Comparison of ENCODE assay signal across 31 mouse cellular contexts in the genomic region with DNA sequence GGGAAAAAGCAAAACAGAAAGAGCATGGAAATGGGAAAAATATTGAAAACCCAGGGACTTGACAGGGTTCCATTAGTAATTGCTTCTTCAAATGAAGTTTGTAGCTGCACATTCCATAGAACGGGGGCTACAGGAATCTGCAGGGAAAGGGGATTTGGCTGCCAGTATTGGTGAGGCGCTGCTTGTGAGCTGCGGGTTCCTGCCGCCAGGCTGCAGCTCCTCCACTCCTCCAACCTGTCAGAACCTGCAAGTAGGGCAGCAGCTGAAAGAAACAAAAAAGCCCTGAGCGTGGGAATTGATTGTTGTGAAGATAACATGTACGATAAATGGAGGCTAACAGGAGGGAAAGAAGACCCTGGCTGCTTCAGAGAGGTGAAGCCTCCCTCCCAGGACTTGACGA. TPM values are rescaled to one million over a fixed set of nuclear protein-coding genes. Genes with fewer than 3 reads are reported as not detected.
DNase-seq lines count a peak whose midpoint lies in the region; ATAC-seq and TF ChIP-seq lines count a peak whose summit lies in the region.
"Had no signal": no experiment of that assay in that cellular context is flagged by ENCODE, and none has a peak within 500 bp of the region (broad histone marks: within the 10 kb centered on the region; RNA-seq: fewer than 3 reads in every experiment).

No protein-coding gene starts in this region.

- no peaks in the 10 kb centered on the region for H3K4me1 ChIP-seq in limb, embryonic 14.5 days (ENCODE audit: control insufficient read depth, insufficient read depth, low read length)
- H3K4me1 ChIP-seq in limb, embryonic 10.5 days = peaks cover 4% of the 10 kb centered on the region; the same call in 1 of the 2 replicates
- H3K4me1 ChIP-seq in embryonic facial prominence, embryonic 14.5 days (ENCODE audit: control insufficient read depth, insufficient read depth, low read length) = no peaks in the 10 kb centered on the region
- peaks cover 2% of the 10 kb centered on the region; the same call in 1 of the 2 replicates for H3K4me1 ChIP-seq in stomach, embryonic 16.5 days (ENCODE audit: control insufficient read depth, insufficient read depth, low read length)
- H3K4me1 ChIP-seq: heart, embryonic 13.5 days had no signal

- TF ChIP-seq POLR2A in limb, embryonic 14.5 days (IDR thresholded peaks at IDR 0.05; ENCODE audit: borderline replicate concordance, extremely low read depth, insufficient read depth, insufficient read length) = no peak

- H3K27me3 ChIP-seq in limb, embryonic 14.5 days (ENCODE audit: control insufficient read depth, insufficient read depth, low read length) = no peaks in the 10 kb centered on the region
- no peaks in the 10 kb centered on the region for H3K27me3 ChIP-seq in limb, embryonic 10.5 days (ENCODE audit: low read depth, poor library complexity, severe bottlenecking)
- H3K27me3 ChIP-seq in embryonic facial prominence, embryonic 14.5 days (replicated peaks; ENCODE audit: control insufficient read depth, insufficient read depth, low read length) = no peaks in the 10 kb centered on the region
- no peaks in the 10 kb centered on the region for H3K27me3 ChIP-seq in stomach, embryonic 16.5 days (ENCODE audit: control insufficient read depth, insufficient read depth, low read length)
- H3K27me3 ChIP-seq: forebrain, embryonic 12.5 days; neural tube, embryonic 15.5 days had no signal

- no peak overlapping the region for H3K9ac ChIP-seq in limb, embryonic 14.5 days (ENCODE audit: low read depth, low read length, severe bottlenecking)
- H3K9ac ChIP-seq in embryonic facial prominence, embryonic 14.5 days (ENCODE audit: low read depth, low read length) = no peak overlapping the region
- H3K9ac ChIP-seq in stomach, embryonic 16.5 days (ENCODE audit: low read length) = no peak overlapping the region
- H3K9ac ChIP-seq: forebrain, embryonic 12.5 days; heart, embryonic 13.5 days; hindbrain, embryonic 14.5 days; liver, embryonic 14.5 days; neural tube, embryonic 15.5 days had no signal

- DNase-seq in cerebellum, adult 18-20 months = peak; percentile 5 to 13
- no peak for DNase-seq in cerebellum, adult 9-10 months
- DNase-seq in limb, embryonic 14.5 days (ENCODE audit: low spot score) = peak; percentile 31
- no peak for DNase-seq in limb, embryonic 10.5 days (ENCODE audit: low spot score)
- peak; percentile 64 for DNase-seq in embryonic facial prominence, embryonic 14.5 days (ENCODE audit: low spot score)
- DNase-seq in left cerebral cortex, adult 11 months (ENCODE audit: low spot score) = no peak
- no peak for DNase-seq in spleen, postnatal 4 days (ENCODE audit: low spot score in 2 of 2)
- DNase-seq: adrenal gland, adult 8-10 months; cerebellum, adult 11 months; gastrocnemius, postnatal 14 days; heart, adult 2 months; heart, postnatal 10 days; kidney, postnatal 14 days; liver; lung, adult 2 months; lung, postnatal 14 days; midbrain, embryonic 14.5 days; right cerebral cortex, postnatal 25 days had no signal

- no peaks in the 10 kb centered on the region for H3K36me3 ChIP-seq in limb, embryonic 14.5 days (ENCODE audit: control insufficient read depth, insufficient read depth, low read length)
- no peaks in the 10 kb centered on the region; the same call in 1 of the 2 replicates for H3K36me3 ChIP-seq in limb, embryonic 10.5 days
- H3K36me3 ChIP-seq in embryonic facial prominence, embryonic 14.5 days (ENCODE audit: control insufficient read depth, insufficient read depth, low read length) = no peaks in the 10 kb centered on the region
- H3K36me3 ChIP-seq in stomach, embryonic 16.5 days (ENCODE audit: control insufficient read depth, insufficient read depth, low read length) = no peaks in the 10 kb centered on the region
- H3K36me3 ChIP-seq: heart, embryonic 13.5 days; neural tube, embryonic 15.5 days had no signal

- no peak overlapping the region for H3K4me2 ChIP-seq in limb, embryonic 14.5 days (replicated peaks; ENCODE audit: low read depth, low read length, severe bottlenecking)
- H3K4me2 ChIP-seq in embryonic facial prominence, embryonic 14.5 days (ENCODE audit: low read depth, low read length) = no peak overlapping the region; the same call in 1 of the 2 replicates
- H3K4me2 ChIP-seq in stomach, embryonic 16.5 days (ENCODE audit: low read depth, low read length) = no peak overlapping the region; the same call in 1 of the 2 replicates
- H3K4me2 ChIP-seq: forebrain, embryonic 12.5 days; heart, embryonic 13.5 days; hindbrain, embryonic 14.5 days; neural tube, embryonic 15.5 days had no signal

- no peak for ATAC-seq in limb, embryonic 14.5 days (ENCODE audit: low FRiP score, low read depth)
- ATAC-seq in embryonic facial prominence, embryonic 14.5 days (ENCODE audit: low read depth) = no peak
- no peak for ATAC-seq in stomach, embryonic 16.5 days (ENCODE audit: insufficient read depth, low FRiP score)
- ATAC-seq: activated CD4-positive, CD25-positive, alpha-beta regulatory T cell, adult 4 months; intestine, postnatal 0 days had no signal

- no peak overlapping the region for H3K27ac ChIP-seq in limb, embryonic 14.5 days (replicated peaks; ENCODE audit: low read depth, low read length)
- H3K27ac ChIP-seq in limb, embryonic 10.5 days = no peak overlapping the region
- peak overlapping the region; percentile 33; the same call in 1 of the 2 replicates for H3K27ac ChIP-seq in embryonic facial prominence, embryonic 14.5 days (replicated peaks; ENCODE audit: low read depth, low read length)
- H3K27ac ChIP-seq in stomach, embryonic 16.5 days (ENCODE audit: low read length) = peak overlapping the region; percentile 44; the same call in 1 of the 2 replicates
- H3K27ac ChIP-seq: forebrain, embryonic 12.5 days; heart, adult 2 months; heart, embryonic 13.5 days; hindbrain, embryonic 14.5 days; liver, embryonic 14.5 days; neural tube, embryonic 15.5 days had no signal

- H3K4me3 ChIP-seq in limb, embryonic 14.5 days (replicated peaks; ENCODE audit: low read length) = no peak overlapping the region
- H3K4me3 ChIP-seq in limb, embryonic 10.5 days = no peak overlapping the region
- no peak overlapping the region for H3K4me3 ChIP-seq in embryonic facial prominence, embryonic 14.5 days (ENCODE audit: low read depth, low read length)
- no peak overlapping the region for H3K4me3 ChIP-seq in stomach, embryonic 16.5 days (replicated peaks; ENCODE audit: low read length)
- H3K4me3 ChIP-seq: erythroblast, embryonic 14.5 days; forebrain, embryonic 12.5 days; heart, adult 2 months; heart, embryonic 13.5 days; neural tube, embryonic 15.5 days had no signal

- WGBS in limb, embryonic 14.5 days = 66% methylated on average over 7 of the region's 7 CpGs
- WGBS in limb, embryonic 10.5 days = 70% methylated on average over 7 of the region's 7 CpGs
- WGBS in embryonic facial prominence, embryonic 14.5 days = 64% methylated on average over 7 of the region's 7 CpGs
- WGBS in stomach, embryonic 16.5 days = 60% methylated on average over 7 of the region's 7 CpGs

- H3K9me3 ChIP-seq in limb, embryonic 14.5 days (ENCODE audit: control insufficient read depth, low read length) = no peaks in the 10 kb centered on the region
- no peaks in the 10 kb centered on the region for H3K9me3 ChIP-seq in limb, embryonic 10.5 days (replicated peaks)
- no peaks in the 10 kb centered on the region for H3K9me3 ChIP-seq in embryonic facial prominence, embryonic 14.5 days (ENCODE audit: control insufficient read depth, low read length)
- H3K9me3 ChIP-seq in stomach, embryonic 16.5 days (replicated peaks; ENCODE audit: control insufficient read depth, low read length) = no peaks in the 10 kb centered on the region
- H3K9me3 ChIP-seq: forebrain, embryonic 12.5 days; heart, embryonic 13.5 days; neural tube, embryonic 15.5 days had no signal

RNA-seq across cellular contexts. Expression of a gene that starts 1.7 kb away (rescaled TPM):
- polyA plus RNA-seq in limb, embryonic 14.5 days (2012; rRNA removed) = 131 and 242 TPM in 2 replicates
- 119 and 176 TPM in 2 replicates for polyA plus RNA-seq in limb, embryonic 14.5 days (2014; fragmentation: Nextera tagmentation; extraction: Ambion mirVana)
- polyA plus RNA-seq in limb, embryonic 10.5 days (2016; fragmentation: Nextera tagmentation; extraction: Ambion mirVana) = 18.7 and 20.5 TPM in 2 replicates
- polyA plus RNA-seq in embryonic facial prominence, embryonic 14.5 days (2014; fragmentation: Nextera tagmentation; extraction: Ambion mirVana) = 76.8 and 167 TPM in 2 replicates
- polyA plus RNA-seq in stomach, embryonic 16.5 days (2015; fragmentation: Nextera tagmentation; extraction: Ambion mirVana) = 22.3 and 24.1 TPM in 2 replicates

RNA-seq across cellular contexts. Expression of a gene that starts 16.2 kb away (rescaled TPM):
- polyA plus RNA-seq in limb, embryonic 14.5 days (2012; rRNA removed) = 0.16 and 0.22 TPM in 2 replicates
- 0.28 TPM in 1 of 2 replicates, not detected in the other for polyA plus RNA-seq in limb, embryonic 14.5 days (2014; fragmentation: Nextera tagmentation; extraction: Ambion mirVana)
- polyA plus RNA-seq in limb, embryonic 10.5 days (2016; fragmentation: Nextera tagmentation; extraction: Ambion mirVana) = 0.11 and 0.20 TPM in 2 replicates
- polyA plus RNA-seq in embryonic facial prominence, embryonic 14.5 days (2014; fragmentation: Nextera tagmentation; extraction: Ambion mirVana) = 2.8 and 3.4 TPM in 2 replicates
- 0.14 and 0.21 TPM in 2 replicates for polyA plus RNA-seq in stomach, embryonic 16.5 days (2015; fragmentation: Nextera tagmentation; extraction: Ambion mirVana)
- polyA plus RNA-seq: activated CD4-positive, CD25-positive, alpha-beta regulatory T cell, adult 4 months; erythroblast, embryonic 14.5 days; heart, adult 2 months; heart, embryonic 13.5 days; intestine, postnatal 0 days; liver, embryonic 14.5 days had no signal

RNA-seq across cellular contexts. Expression of a gene that starts 31.2 kb away (rescaled TPM):
- polyA plus RNA-seq in limb, embryonic 14.5 days (2012; rRNA removed) = 0.03 TPM in 1 of 2 replicates, not detected in the other
- 0.11 TPM in 1 of 2 replicates, not detected in the other for polyA plus RNA-seq in limb, embryonic 14.5 days (2014; fragmentation: Nextera tagmentation; extraction: Ambion mirVana)
- polyA plus RNA-seq in limb, embryonic 10.5 days (2016; fragmentation: Nextera tagmentation; extraction: Ambion mirVana) = not detected in 2 replicates
- polyA plus RNA-seq in embryonic facial prominence, embryonic 14.5 days (2014; fragmentation: Nextera tagmentation; extraction: Ambion mirVana) = 0.22 TPM in 1 of 2 replicates, not detected in the other
- 0.12 and 0.19 TPM in 2 replicates for polyA plus RNA-seq in stomach, embryonic 16.5 days (2015; fragmentation: Nextera tagmentation; extraction: Ambion mirVana)
- polyA plus RNA-seq: activated CD4-positive, CD25-positive, alpha-beta regulatory T cell, adult 4 months; C2C12; erythroblast, embryonic 14.5 days; forebrain, embryonic 12.5 days; heart, adult 2 months; heart, embryonic 13.5 days; hindbrain, embryonic 14.5 days; kidney, embryonic 14.5 days; liver, embryonic 14.5 days; midbrain, embryonic 14.5 days; testis, adult 2 months had no signal

RNA-seq across cellular contexts. Expression of a gene that starts 40.0 kb away (rescaled TPM):
- polyA plus RNA-seq in limb, embryonic 14.5 days (2012; rRNA removed) = not detected in 2 replicates
- polyA plus RNA-seq in limb, embryonic 14.5 days (2014; fragmentation: Nextera tagmentation; extraction: Ambion mirVana) = not detected in 2 replicates
- polyA plus RNA-seq in limb, embryonic 10.5 days (2016; fragmentation: Nextera tagmentation; extraction: Ambion mirVana) = not detected in 2 replicates
- 3.2 and 6.1 TPM in 2 replicates for polyA plus RNA-seq in embryonic facial prominence, embryonic 14.5 days (2014; fragmentation: Nextera tagmentation; extraction: Ambion mirVana)
- 0.15 TPM in 1 of 2 replicates, not detected in the other for polyA plus RNA-seq in stomach, embryonic 16.5 days (2015; fragmentation: Nextera tagmentation; extraction: Ambion mirVana)
- polyA plus RNA-seq: C2C12; cortical plate, adult 2 months; erythroblast, embryonic 14.5 days; forebrain, embryonic 12.5 days; heart, adult 2 months; heart, embryonic 13.5 days; hindbrain, embryonic 14.5 days; intestine, postnatal 0 days; kidney, embryonic 14.5 days; liver, embryonic 14.5 days; lung, adult 2 months; midbrain, embryonic 14.5 days; testis, adult 2 months had no signal

RNA-seq across cellular contexts. Expression of a gene that starts 47.1 kb away (rescaled TPM):
- polyA plus RNA-seq in limb, embryonic 14.5 days (2012; rRNA removed) = 0.24 and 0.26 TPM in 2 replicates
- polyA plus RNA-seq in limb, embryonic 14.5 days (2014; fragmentation: Nextera tagmentation; extraction: Ambion mirVana) = 0.26 and 0.37 TPM in 2 replicates
- 0.26 and 0.59 TPM in 2 replicates for polyA plus RNA-seq in limb, embryonic 10.5 days (2016; fragmentation: Nextera tagmentation; extraction: Ambion mirVana)
- 0.33 TPM in 1 of 2 replicates, not detected in the other for polyA plus RNA-seq in embryonic facial prominence, embryonic 14.5 days (2014; fragmentation: Nextera tagmentation; extraction: Ambion mirVana)
- polyA plus RNA-seq in stomach, embryonic 16.5 days (2015; fragmentation: Nextera tagmentation; extraction: Ambion mirVana) = 16.6 and 23.3 TPM in 2 replicates
- polyA plus RNA-seq: C2C12; erythroblast, embryonic 14.5 days; hindbrain, embryonic 14.5 days; lung, adult 2 months had no signal

Comparison
In these comparisons a context has a peak if more than half of its experiments do, and no peak if none do; other contexts are left out.
1. DNase-seq: peak in cerebellum, adult 18-20 months (2 of 2), limb, embryonic 14.5 days (single experiment) and embryonic facial prominence, embryonic 14.5 days (single experiment); none in cerebellum, adult 9-10 months (single experiment), limb, embryonic 10.5 days (single experiment), left cerebral cortex, adult 11 months (single experiment) and spleen, postnatal 4 days (0 of 2).
2. H3K27ac ChIP-seq: peak in embryonic facial prominence, embryonic 14.5 days (single experiment) and stomach, embryonic 16.5 days (single experiment); none in limb, embryonic 14.5 days (single experiment) and limb, embryonic 10.5 days (single experiment).